Mouse (Mus musculus) cerebellum, adult 11 months (tissue): ENCODE results near the gene Krtap16-1.

Source experiments
- DNase-seq: peaks from one replicate; pipeline ENCODE4 v3.0.0; 2022

Krtap16-1 gene

GRCm38 (mm10) chr11:99986180-99986647 lies at the start of gene Krtap16-1:
Krtap16-1 (minus strand) TSS chr11:99986597.
- DNase-seq = no peak

GRCm38 (mm10) chr11:100029768-100030167 lies 43.4 kb upstream of the Krtap16-1 start, which contains the start of gene Krt33b:
Krt33b (minus strand) TSS chr11:100029868.
- DNase-seq = no peak

- DNase-seq = no peak
Measured at GRCm38 (mm10) chr11:100021438-100021837, 35.0 kb upstream of the Krtap16-1 start.

- no peak for DNase-seq
Measured at GRCm38 (mm10) chr11:100019466-100019865, 33.1 kb upstream of the Krtap16-1 start.

GRCm38 (mm10) chr11:100016112-100016511 lies 29.7 kb upstream of the Krtap16-1 start, which contains the start of gene Krt33a:
Krt33a (minus strand) TSS chr11:100016212.
- no peak for DNase-seq

GRCm38 (mm10) chr11:100013691-100014171 lies 27.3 kb upstream of the Krtap16-1 start:
- no peak for DNase-seq

GRCm38 (mm10) chr11:100010682-100011081 lies 24.3 kb upstream of the Krtap16-1 start:
- DNase-seq = no peak

- no peak for DNase-seq
Measured at GRCm38 (mm10) chr11:100008336-100008735, 21.9 kb upstream of the Krtap16-1 start.

GRCm38 (mm10) chr11:100006624-100007023 lies 20.2 kb upstream of the Krtap16-1 start:
- no peak for DNase-seq

- no peak for DNase-seq
Measured at GRCm38 (mm10) chr11:100005905-100006304, 19.5 kb upstream of the Krtap16-1 start.

- peak; percentile 46 for DNase-seq
Measured at GRCm38 (mm10) chr11:100004846-100005245, 18.4 kb upstream of the Krtap16-1 start.

GRCm38 (mm10) chr11:99999091-99999490 lies 12.7 kb upstream of the Krtap16-1 start:
- DNase-seq = no peak

GRCm38 (mm10) chr11:99994384-99994661 lies 7.9 kb upstream of the Krtap16-1 start:
- no peak for DNase-seq

- no peak for DNase-seq
Measured at GRCm38 (mm10) chr11:99993620-99994383, 7.4 kb upstream of the Krtap16-1 start, which contains the start of gene Krtap17-1. Krtap17-1 (minus strand) TSS chr11:99993994.

- no peak for DNase-seq
Measured at GRCm38 (mm10) chr11:99990571-99990970, 4.2 kb upstream of the Krtap16-1 start.

- no peak for DNase-seq
Measured at GRCm38 (mm10) chr11:99989881-99990405, 3.5 kb upstream of the Krtap16-1 start.

- no peak for DNase-seq
Measured at GRCm38 (mm10) chr11:99988530-99988929, 2.1 kb upstream of the Krtap16-1 start.

- DNase-seq = peak; percentile 88
Measured at GRCm38 (mm10) chr11:99985291-99986092, 905 bp downstream of the Krtap16-1 start.

- no peak for DNase-seq
Measured at GRCm38 (mm10) chr11:99983442-99983841, 3.0 kb downstream of the Krtap16-1 start.

- DNase-seq = no peak
Measured at GRCm38 (mm10) chr11:99982731-99983130, 3.7 kb downstream of the Krtap16-1 start.

GRCm38 (mm10) chr11:99978953-99979352 lies 7.4 kb downstream of the Krtap16-1 start, which contains the start of gene Krtap29-1:
Krtap29-1 (minus strand) TSS chr11:99979053.
- DNase-seq = no peak

GRCm38 (mm10) chr11:99965961-99966360 lies 20.4 kb downstream of the Krtap16-1 start:
- no peak for DNase-seq

- no peak for DNase-seq
Measured at GRCm38 (mm10) chr11:99964213-99964612, 22.2 kb downstream of the Krtap16-1 start.
